Mouse (Mus musculus) liver, embryonic 13.5 days (tissue): Measurements from ENCODE around the gene Gm36864. TPM values are rescaled to one million over a fixed set of nuclear protein-coding genes. Genes with fewer than 3 reads are reported as not detected.

ENCODE experiments used
- ATAC-seq: fragments of 200-750 bp; cut with Nextera tagmentation; 2 replicates; pipeline ENCODE4 v1.8.0; 2017; ENCODE audit warnings: low read depth, mild to moderate bottlenecking, moderate number of reproducible peaks, moderate library complexity
- DNase-seq: peaks from one replicate; pipeline ENCODE4 v3.0.0; 2022
- H3K27ac ChIP-seq: fragments of 300-500 bp; sonication (generic); 2 replicates; pipeline ENCODE4 v1.5.1; 2015; ENCODE audit warnings: moderate library complexity, mild to moderate bottlenecking, inconsistent platforms
- H3K27me3 ChIP-seq: fragments of 300-500 bp; sonication (generic); 2 replicates; pipeline ENCODE4 v1.6.1; 2015; ENCODE audit warnings: mild to moderate bottlenecking, inconsistent platforms
- H3K36me3 ChIP-seq: fragments of 300-500 bp; sonication (generic); 2 replicates; pipeline ENCODE4 v1.6.1; 2015; ENCODE audit warnings: mild to moderate bottlenecking, inconsistent platforms
- H3K4me1 ChIP-seq: fragments of 300-500 bp; sonication (generic); replicated peaks from 2 replicates; pipeline ENCODE4 v1.6.1; 2015; ENCODE audit warnings: inconsistent platforms
- H3K4me2 ChIP-seq: fragments of 300-500 bp; sonication (generic); 2 replicates; pipeline ENCODE4 v1.6.1; 2015; ENCODE audit warnings: inconsistent platforms, mild to moderate bottlenecking, moderate library complexity
- H3K4me3 ChIP-seq: fragments of 300-500 bp; sonication (generic); replicated peaks from 2 replicates; pipeline ENCODE4 v1.5.1; 2015; ENCODE audit warnings: mild to moderate bottlenecking, inconsistent platforms
- H3K9ac ChIP-seq: fragments of 300-500 bp; sonication (generic); 2 replicates; pipeline ENCODE4 v1.6.1; 2015; ENCODE audit warnings: mild to moderate bottlenecking, inconsistent platforms
- H3K9me3 ChIP-seq: fragments of 300-500 bp; sonication (generic); replicated peaks from 2 replicates; pipeline ENCODE4 v1.6.1; 2016; ENCODE audit warnings: inconsistent platforms
- WGBS: fragments of 180-500 bp; shearing (Covaris S2); methylation state at CpG from one replicate; pipeline ENCODE4 v1.1.7; 2015; ENCODE audit not compliant: insufficient replicate concordance; 5-methylcytosine and 5-hydroxymethylcytosine counted together
- polyA plus RNA-seq: library from polyadenylated mRNA; unstranded; fragments of >200 nt; fragmentation: Nextera tagmentation; extraction: Ambion mirVana; gene quantifications from 2 replicates; pipeline ENCODE4 v1.2.1, GENCODE M21; 2015

Gm36864 gene
- polyA plus RNA-seq, 1 experiment from 2014 or later = not detected

- WGBS = 42% methylated on average over 2 of the region's 2 CpGs
- DNase-seq = no peak
Measured at GRCm38 (mm10) chr7:44277250-44277622, 41.3 kb downstream of the Gm36864 start.

DNA sequence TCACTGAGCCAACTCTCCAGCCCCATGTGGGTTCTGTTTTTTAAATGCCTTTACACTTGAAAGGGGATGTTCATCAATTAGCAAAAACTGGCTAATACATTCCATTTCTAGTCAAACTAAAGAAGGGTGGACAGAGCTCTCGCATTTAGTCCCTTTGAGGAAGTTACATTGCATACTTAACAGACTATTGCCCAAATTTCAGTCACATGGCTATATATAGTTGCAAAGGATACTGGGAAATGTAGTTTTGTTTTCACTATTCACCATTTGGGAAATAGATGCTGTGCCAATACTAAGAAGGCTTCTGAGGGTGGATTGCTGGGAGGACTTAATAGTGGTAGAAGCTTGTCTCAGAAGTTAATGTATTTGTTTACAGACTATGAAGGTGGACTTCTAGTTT, 45.0 kb downstream of the Gm36864 start:
- WGBS = 21% methylated on average over 1 of the region's 1 CpGs
- no peak for ATAC-seq
- no peak overlapping the region for H3K9ac ChIP-seq

More at GRCm38 (mm10) chr7:44277250-44277622, 41.3 kb downstream of the Gm36864 start:
- Histone ChIP-seq H3K27ac (no peak overlapping the region), H3K36me3 (no peaks in the 10 kb centered on the region), H3K4me3 (no peak overlapping the region), H3K9me3 (no peaks in the 10 kb centered on the region), H3K4me2 (no peak overlapping the region), H3K27me3 (peaks cover 20% of the 10 kb centered on the region), H3K9ac (no peak overlapping the region), H3K4me1 (no peaks in the 10 kb centered on the region)
- ATAC-seq = no peak

GRCm38 (mm10) chr7:44281586-44281985, 45.6 kb downstream of the Gm36864 start:
- no peak overlapping the region for H3K9ac ChIP-seq
- no peak overlapping the region for H3K27ac ChIP-seq
- no peak overlapping the region for H3K4me3 ChIP-seq
- H3K9me3 ChIP-seq = no peaks in the 10 kb centered on the region
- 67% methylated on average over 7 of the region's 7 CpGs for WGBS
- H3K27me3 ChIP-seq = no peaks in the 10 kb centered on the region
- no peaks in the 10 kb centered on the region for H3K4me1 ChIP-seq
- no peak overlapping the region for H3K4me2 ChIP-seq
- DNase-seq (no peak), ATAC-seq (no peak)
- H3K36me3 ChIP-seq = no peaks in the 10 kb centered on the region

More for the DNA sequence above, 45.0 kb downstream of the Gm36864 start:
- no peak overlapping the region for H3K4me3 ChIP-seq
- no peaks in the 10 kb centered on the region for H3K36me3 ChIP-seq
- DNase-seq = no peak
- no peaks in the 10 kb centered on the region for H3K4me1 ChIP-seq
- no peak overlapping the region for H3K4me2 ChIP-seq
- no peaks in the 10 kb centered on the region for H3K9me3 ChIP-seq
- H3K27ac ChIP-seq = no peak overlapping the region
- no peaks in the 10 kb centered on the region for H3K27me3 ChIP-seq

- no peak overlapping the region for H3K4me2 ChIP-seq
- WGBS = 47% methylated on average over 7 of the region's 7 CpGs
- no peaks in the 10 kb centered on the region for H3K36me3 ChIP-seq
- ATAC-seq = no peak
- no peak overlapping the region for H3K4me3 ChIP-seq
- H3K4me1 ChIP-seq = no peaks in the 10 kb centered on the region
- H3K27ac ChIP-seq = no peak overlapping the region
- H3K27me3 ChIP-seq = no peaks in the 10 kb centered on the region
- no peak for DNase-seq
- H3K9ac ChIP-seq = no peak overlapping the region
- no peaks in the 10 kb centered on the region for H3K9me3 ChIP-seq
Measured at GRCm38 (mm10) chr7:44287760-44288159, 51.8 kb downstream of the Gm36864 start.

- H3K9ac ChIP-seq = no peak overlapping the region
- H3K4me2 ChIP-seq = no peak overlapping the region
- WGBS = 55% methylated on average over 4 of the region's 4 CpGs
- no peak overlapping the region for H3K4me3 ChIP-seq
- ATAC-seq (no peak), DNase-seq (no peak)
- 0 out of 2 replicates have a peak, but pooled peaks cover 3% of the 10 kb centered on the region for H3K27me3 ChIP-seq
- H3K9me3 ChIP-seq = no peaks in the 10 kb centered on the region
- H3K4me1 ChIP-seq = no peaks in the 10 kb centered on the region
- H3K36me3 ChIP-seq = no peaks in the 10 kb centered on the region
- no peak overlapping the region for H3K27ac ChIP-seq
Measured at GRCm38 (mm10) chr7:44290986-44291385, 55.0 kb downstream of the Gm36864 start.

GRCm38 (mm10) chr7:44291418-44291817, 55.4 kb downstream of the Gm36864 start:
- no peak overlapping the region for H3K4me2 ChIP-seq
- ATAC-seq = no peak
- no peaks in the 10 kb centered on the region for H3K4me1 ChIP-seq
- no peak overlapping the region for H3K27ac ChIP-seq
- WGBS = 31% methylated on average over 4 of the region's 4 CpGs
- H3K36me3 ChIP-seq = no peaks in the 10 kb centered on the region
- H3K4me3 ChIP-seq = no peak overlapping the region
- H3K9ac ChIP-seq = no peak overlapping the region
- no peak for DNase-seq
- H3K27me3 ChIP-seq = 0 out of 2 replicates have a peak, but pooled peaks cover 3% of the 10 kb centered on the region
- no peaks in the 10 kb centered on the region for H3K9me3 ChIP-seq

Other genes starting within 250 kb of the Gm36864 start
- gene Klk1b11, start 240.3 kb upstream of the Gm36864 start, polyA plus RNA-seq = not detected in 2 replicates
- not detected in 2 replicates for gene Klk1b26, start 224.0 kb upstream of the Gm36864 start, polyA plus RNA-seq
- gene Klk1b27, start 183.9 kb upstream of the Gm36864 start, polyA plus RNA-seq = not detected in 2 replicates
- not detected in 2 replicates for gene Klk1b21, start 133.8 kb upstream of the Gm36864 start, polyA plus RNA-seq
- gene Klk1b22, start 123.5 kb upstream of the Gm36864 start, polyA plus RNA-seq = not detected in 2 replicates
- gene Klk1b16, start 99.4 kb upstream of the Gm36864 start, polyA plus RNA-seq = not detected in 2 replicates
- not detected in 2 replicates for gene Klk1b24, start 47.9 kb upstream of the Gm36864 start, polyA plus RNA-seq
- not detected in 2 replicates for gene Klk1b3, start 38.0 kb upstream of the Gm36864 start, polyA plus RNA-seq
- not detected in 2 replicates for gene Klk1b4, start 28.7 kb upstream of the Gm36864 start, polyA plus RNA-seq
- not detected in 2 replicates for gene Klk1b5, start 20.2 kb upstream of the Gm36864 start, polyA plus RNA-seq
- not detected in 2 replicates for gene Klk1, start 10.8 kb upstream of the Gm36864 start, polyA plus RNA-seq
- 1.3 and 1.6 TPM in 2 replicates for gene 1700028J19Rik, start 10.5 kb downstream of the Gm36864 start, polyA plus RNA-seq
- gene 2410002F23Rik, start 10.5 kb downstream of the Gm36864 start, polyA plus RNA-seq = 40.3 and 47.0 TPM in 2 replicates
- gene Acp4, start 21.2 kb downstream of the Gm36864 start, polyA plus RNA-seq = not detected in 2 replicates
- gene Gm15517, start 25.3 kb downstream of the Gm36864 start, polyA plus RNA-seq = not detected in 2 replicates
- 0.46 and 0.76 TPM in 2 replicates for gene Clec11a, start 70.7 kb downstream of the Gm36864 start, polyA plus RNA-seq
- gene Shank1, start 74.1 kb downstream of the Gm36864 start, polyA plus RNA-seq = 0.06 TPM in 2 replicates
- gene Syt3, start 147.9 kb downstream of the Gm36864 start, polyA plus RNA-seq = 0.03 and 0.09 TPM in 2 replicates
- 0.18 TPM in 1 of 2 replicates, not detected in the other for gene 1700008O03Rik, start 149.6 kb downstream of the Gm36864 start, polyA plus RNA-seq
- not detected in 2 replicates for gene Lrrc4b, start 192.8 kb downstream of the Gm36864 start, polyA plus RNA-seq
- gene Aspdh, start 229.2 kb downstream of the Gm36864 start, polyA plus RNA-seq = 6.0 and 6.9 TPM in 2 replicates
- 170 and 176 TPM in 2 replicates for gene Josd2, start 231.8 kb downstream of the Gm36864 start, polyA plus RNA-seq